Mouse (Mus musculus): Measurements from ENCODE around the gene Hfm1.

DNA sequence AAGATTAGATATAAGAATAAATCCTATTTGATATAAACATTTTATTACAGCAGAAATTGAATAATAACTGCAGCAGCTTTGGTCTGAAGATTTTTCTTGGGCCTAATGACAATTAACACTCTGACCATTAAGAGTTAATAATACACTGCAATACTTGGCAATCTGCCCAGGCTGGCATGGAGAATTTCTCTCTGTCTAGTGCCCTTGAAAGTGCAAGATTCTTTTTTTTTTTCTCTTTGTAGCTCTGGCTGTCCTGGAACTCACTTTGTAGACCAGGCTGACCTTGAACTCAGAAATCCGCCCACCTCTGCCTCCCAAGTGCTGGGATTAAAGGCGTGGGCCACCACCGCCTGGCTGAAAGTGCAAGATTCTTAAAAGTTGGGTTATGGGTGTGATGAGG, 32.9 kb upstream of the Hfm1 start:
- TF ChIP-seq CTCF (IDR thresholded peaks at IDR 0.05; ENCODE audit: low read depth): no peak
- no peak for TF ChIP-seq EP300 (IDR thresholded peaks at IDR 0.05; ENCODE audit: low read depth)

All from liver, embryonic 14.5 days (tissue).